Mouse (Mus musculus) limb, embryonic 10.5 days (tissue): ENCODE results near the gene Capzb. TPM values are rescaled to one million over a fixed set of nuclear protein-coding genes. Genes with fewer than 3 reads are reported as not detected.

Source experiments
- DNase-seq: peaks from one replicate; pipeline ENCODE4 v3.0.0-alpha.2; 2017; ENCODE audit warnings: low spot score
- H3K27ac ChIP-seq: fragments of 300-500 bp; sonication (generic); 2 replicates; pipeline ENCODE4 v1.5.1; 2016; ENCODE audit warnings: mild to moderate bottlenecking
- H3K27me3 ChIP-seq: fragments of 300-500 bp; sonication (generic); 2 replicates; pipeline ENCODE4 v1.6.1; 2016; ENCODE audit warnings: low read depth, mild to moderate bottlenecking; ENCODE audit not compliant: poor library complexity, severe bottlenecking
- H3K36me3 ChIP-seq: fragments of 300-500 bp; sonication (generic); 2 replicates; pipeline ENCODE4 v1.6.1; 2016; ENCODE audit warnings: mild to moderate bottlenecking, moderate library complexity
- H3K4me1 ChIP-seq: fragments of 300-500 bp; sonication (generic); 2 replicates; pipeline ENCODE4 v1.6.1; 2016
- H3K4me3 ChIP-seq: fragments of 300-500 bp; sonication (generic); 2 replicates; pipeline ENCODE4 v1.5.1; 2016; ENCODE audit warnings: mild to moderate bottlenecking, moderate library complexity
- H3K9me3 ChIP-seq: fragments of 300-500 bp; sonication (generic); replicated peaks from 2 replicates; pipeline ENCODE4 v1.6.1; 2016; ENCODE audit warnings: mild to moderate bottlenecking
- WGBS: fragments of 180-500 bp; shearing (Covaris S2); methylation state at CpG from one replicate; pipeline ENCODE4 v1.1.7; 2016; 5-methylcytosine and 5-hydroxymethylcytosine counted together
- polyA plus RNA-seq: library from polyadenylated mRNA; unstranded; fragments of >200 nt; fragmentation: Nextera tagmentation; extraction: Ambion mirVana; gene quantifications from 2 replicates; pipeline ENCODE4 v1.2.1, GENCODE M21; 2016

The Capzb gene
- polyA plus RNA-seq, 1 experiment from 2014 or later = 390 TPM

DNA sequence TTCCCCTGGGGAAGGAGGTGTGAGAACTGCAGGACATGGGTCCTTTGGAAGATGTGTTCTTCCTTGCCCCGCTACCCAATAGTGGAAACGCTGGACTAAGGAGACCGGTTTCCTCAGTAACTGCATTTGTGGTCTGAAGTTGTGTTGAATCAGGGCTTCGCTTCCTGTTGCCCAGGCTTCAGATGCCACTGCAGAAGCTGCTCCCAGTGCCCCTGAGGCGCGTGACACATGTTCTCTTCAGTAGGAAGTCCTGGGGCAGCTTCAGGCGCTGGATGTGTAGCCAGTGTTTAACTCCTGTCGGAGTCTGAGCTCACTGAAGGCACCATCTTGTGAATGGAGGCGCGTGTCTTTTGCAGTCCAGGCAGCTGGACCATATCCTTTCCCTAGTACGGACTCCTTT lies 4.8 kb upstream of the Capzb start:
- no peak for DNase-seq
- Histone ChIP-seq H3K9me3 (no peaks in the 10 kb centered on the region), H3K4me3 (no peak overlapping the region), H3K27ac (no peak overlapping the region), H3K36me3 (no peaks in the 10 kb centered on the region), H3K4me1 (peaks cover 14% of the 10 kb centered on the region), H3K27me3 (no peaks in the 10 kb centered on the region)
- WGBS = 88% methylated on average over 11 of the region's 11 CpGs

DNA sequence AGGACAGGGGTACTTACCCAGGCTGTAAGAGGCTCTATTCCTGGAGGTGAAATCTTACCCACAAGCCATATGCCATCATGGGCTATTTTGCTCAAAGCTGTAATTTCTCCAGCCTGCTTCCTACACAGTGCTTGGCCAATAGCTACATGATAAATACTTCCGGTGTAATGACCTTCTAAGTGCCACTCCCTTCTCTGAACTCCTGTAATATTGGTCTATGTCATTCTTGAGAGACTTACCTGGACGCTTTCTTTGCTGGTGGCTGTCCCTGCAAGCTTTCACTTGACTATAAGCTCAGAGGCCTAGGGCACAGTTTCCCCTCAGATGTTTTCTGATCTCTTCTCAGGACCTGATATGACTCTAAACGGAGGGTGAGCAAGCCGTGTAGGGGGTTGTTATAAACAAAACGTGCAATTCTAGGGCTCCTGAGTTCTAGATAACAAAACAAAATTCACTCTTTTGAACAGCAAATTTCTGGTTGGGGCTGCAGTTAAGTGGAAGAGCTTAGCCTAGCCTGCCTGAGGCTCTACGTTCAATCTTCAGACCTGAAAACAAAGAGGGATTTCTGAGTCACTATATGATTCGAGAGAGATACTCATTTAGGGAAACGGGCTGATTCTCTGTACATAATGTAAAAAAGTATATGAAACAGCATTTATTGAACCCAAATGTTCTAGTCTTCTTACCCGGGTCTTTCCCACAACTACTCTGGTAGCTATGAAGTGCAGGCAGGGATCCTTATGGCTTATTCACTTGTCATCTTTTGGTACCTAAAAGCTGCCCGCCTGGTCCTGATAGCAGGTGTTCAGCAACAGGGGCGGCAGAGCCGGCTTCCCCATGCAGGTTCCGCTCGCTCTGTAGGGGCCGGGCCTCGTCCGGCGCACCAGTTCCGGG lies 847 bp upstream of the Capzb start:
- H3K27ac ChIP-seq = peak overlapping the region; percentile 98
- 23% methylated on average over 19 of the region's 19 CpGs for WGBS
- peaks cover 41% of the 10 kb centered on the region for H3K4me1 ChIP-seq
- peaks cover 8% of the 10 kb centered on the region for H3K36me3 ChIP-seq
- no peaks in the 10 kb centered on the region for H3K27me3 ChIP-seq
- no peak for DNase-seq
- H3K9me3 ChIP-seq = no peaks in the 10 kb centered on the region
- peak overlapping the region; percentile 89 for H3K4me3 ChIP-seq

DNA sequence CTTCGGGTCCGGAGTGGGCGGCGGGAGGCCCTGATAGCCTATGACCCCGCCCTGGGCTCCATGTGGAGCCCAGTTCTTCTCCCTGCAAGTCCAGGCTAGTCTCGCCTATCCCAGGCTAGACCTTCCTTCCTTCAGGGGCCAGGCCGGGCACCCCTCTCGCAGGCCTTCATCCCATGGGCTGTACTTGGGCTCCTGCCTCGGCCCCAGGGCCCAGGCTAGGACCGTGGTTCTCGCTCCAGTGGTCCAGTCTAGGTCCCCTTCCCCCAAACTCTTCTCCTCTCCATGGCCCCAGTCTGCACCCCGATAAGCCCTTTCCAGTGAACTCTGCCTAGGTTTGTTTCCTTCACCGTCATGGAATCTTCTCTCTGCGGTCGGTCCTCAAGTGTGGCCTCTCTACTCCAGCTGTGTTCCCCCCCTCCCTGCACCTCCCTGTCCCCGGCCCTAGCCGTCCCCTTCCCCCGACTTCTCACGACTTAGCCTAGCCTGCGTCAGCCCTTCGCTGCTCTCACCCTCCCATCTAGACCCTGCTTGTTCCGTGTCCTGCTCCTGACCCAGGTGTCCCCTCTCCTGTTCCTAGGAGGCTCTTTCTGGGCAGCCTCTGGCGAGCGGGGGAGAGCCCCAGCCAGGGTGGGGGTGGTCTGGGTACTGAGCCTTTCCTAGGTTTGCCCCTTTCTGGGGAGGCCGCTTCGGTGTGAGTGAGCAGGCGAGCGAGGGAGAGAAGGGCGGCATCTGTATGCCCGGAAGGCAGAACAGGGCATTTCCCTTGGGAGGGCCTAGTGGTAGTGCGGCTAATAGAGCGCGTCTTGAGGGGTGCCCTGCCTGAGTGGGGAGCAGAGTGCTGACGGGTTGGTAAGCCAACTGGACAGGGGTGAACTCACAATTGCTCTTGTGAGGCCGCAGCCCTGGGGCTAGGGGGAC lies 736 bp downstream of the Capzb start:
- Histone ChIP-seq H3K4me3 (peak overlapping the region; percentile 89), H3K27me3 (no peaks in the 10 kb centered on the region), H3K4me1 (peaks cover 52% of the 10 kb centered on the region), H3K36me3 (peaks cover 12% of the 10 kb centered on the region), H3K27ac (peak overlapping the region; percentile 98), H3K9me3 (no peaks in the 10 kb centered on the region)
- peak; percentile 65 for DNase-seq
- WGBS = 7% methylated on average over 35 of the region's 35 CpGs

DNA sequence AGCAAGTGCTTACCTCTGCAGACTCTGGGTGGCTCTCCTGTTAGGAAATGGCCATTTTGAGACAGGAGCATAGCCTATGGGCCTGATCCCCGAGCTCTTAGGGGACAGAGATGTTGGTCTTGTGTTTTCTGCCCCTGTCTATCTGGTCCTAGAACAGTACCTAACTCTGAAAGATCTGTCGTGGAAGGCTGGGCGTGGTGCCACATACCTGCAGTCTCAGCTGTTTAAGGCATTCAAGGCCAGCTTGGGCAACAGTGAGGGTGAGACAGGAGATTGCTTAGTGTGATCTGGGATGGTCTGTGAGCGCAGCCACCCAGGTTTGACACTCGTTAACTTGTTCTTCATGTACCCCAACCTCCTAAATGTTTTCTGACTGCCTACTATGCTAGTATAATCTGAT lies 2.4 kb downstream of the Capzb start:
- peaks cover 25% of the 10 kb centered on the region for H3K36me3 ChIP-seq
- H3K27ac ChIP-seq = no peak overlapping the region
- no peaks in the 10 kb centered on the region for H3K9me3 ChIP-seq
- H3K27me3 ChIP-seq = no peaks in the 10 kb centered on the region
- WGBS = 88% methylated on average over 5 of the region's 5 CpGs
- peak overlapping the region; percentile 89; the same call in 1 of the 2 replicates for H3K4me3 ChIP-seq
- H3K4me1 ChIP-seq = peaks cover 52% of the 10 kb centered on the region
- DNase-seq = no peak

DNA sequence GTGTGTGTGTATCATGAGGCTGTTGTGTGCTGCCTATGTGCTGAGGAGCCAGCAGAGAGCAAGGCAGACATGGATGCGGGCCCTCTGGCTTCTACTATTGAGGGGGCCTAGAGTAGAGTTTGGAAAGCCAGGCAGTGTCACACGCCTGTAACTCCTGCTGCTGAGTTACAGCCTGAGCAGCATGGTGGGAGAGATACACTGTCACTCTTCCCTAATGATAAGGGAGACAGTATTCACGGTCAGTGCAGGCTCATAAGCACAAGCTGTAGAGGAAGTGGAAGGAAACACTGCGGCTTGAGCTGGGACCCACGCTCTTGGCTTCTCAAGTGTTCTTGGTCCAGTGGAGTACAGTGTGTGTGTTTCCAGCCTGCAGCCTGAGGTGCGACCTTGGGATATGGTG lies 3.8 kb downstream of the Capzb start:
- H3K36me3 ChIP-seq = peaks cover 39% of the 10 kb centered on the region
- H3K4me1 ChIP-seq = peaks cover 49% of the 10 kb centered on the region
- no peak overlapping the region for H3K27ac ChIP-seq
- DNase-seq = no peak
- H3K9me3 ChIP-seq = no peaks in the 10 kb centered on the region
- 88% methylated on average over 6 of the region's 6 CpGs for WGBS
- H3K27me3 ChIP-seq = no peaks in the 10 kb centered on the region
- H3K4me3 ChIP-seq = no peak overlapping the region

DNA sequence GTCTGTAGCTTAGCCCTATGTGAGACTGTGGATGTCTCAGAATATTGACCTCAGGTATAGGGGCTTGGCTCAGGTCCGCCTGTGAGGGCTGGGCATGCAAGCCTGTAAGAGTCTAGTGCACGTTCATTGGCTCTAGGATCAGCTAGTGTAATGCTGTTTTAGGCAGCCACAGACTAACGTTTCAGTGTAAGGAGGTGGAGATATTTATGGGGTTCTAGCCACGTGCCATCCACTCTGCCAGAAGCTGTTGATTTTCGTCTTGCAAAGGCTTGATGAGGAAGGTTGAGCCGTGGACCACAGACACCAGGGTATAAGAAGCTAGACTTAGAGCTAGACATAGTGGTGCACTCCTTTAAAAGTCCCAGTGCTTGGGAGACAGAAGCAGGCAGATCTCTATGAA lies 4.2 kb downstream of the Capzb start:
- H3K36me3 ChIP-seq = peaks cover 44% of the 10 kb centered on the region
- no peak overlapping the region for H3K27ac ChIP-seq
- no peaks in the 10 kb centered on the region for H3K27me3 ChIP-seq
- peaks cover 45% of the 10 kb centered on the region for H3K4me1 ChIP-seq
- H3K4me3 ChIP-seq = no peak overlapping the region
- no peaks in the 10 kb centered on the region for H3K9me3 ChIP-seq
- no peak for DNase-seq
- 81% methylated on average over 6 of the region's 6 CpGs for WGBS

DNA sequence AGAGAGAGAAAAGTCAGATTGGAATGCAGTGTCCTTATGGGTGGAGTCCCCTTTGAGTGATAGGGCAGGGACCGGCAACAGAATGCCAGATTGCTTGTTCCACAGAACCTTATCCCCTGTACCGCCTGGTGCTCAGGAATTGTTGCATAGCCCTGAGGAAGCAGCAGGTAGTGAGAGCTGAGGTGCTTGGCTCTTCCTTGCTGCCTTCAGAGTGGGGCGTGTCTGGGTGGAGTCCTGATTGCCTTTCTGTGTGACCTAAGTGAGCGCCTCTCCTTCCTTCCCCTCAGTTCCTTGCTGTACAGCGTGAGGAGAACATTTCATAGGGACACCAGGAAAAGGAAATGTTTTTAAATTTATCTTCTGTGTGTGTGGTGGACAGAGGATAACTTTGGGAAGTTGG lies 4.8 kb downstream of the Capzb start:
- 83% methylated on average over 5 of the region's 5 CpGs for WGBS
- Histone ChIP-seq H3K36me3 (peaks cover 49% of the 10 kb centered on the region), H3K4me3 (no peak overlapping the region), H3K27ac (no peak overlapping the region), H3K27me3 (no peaks in the 10 kb centered on the region), H3K9me3 (no peaks in the 10 kb centered on the region), H3K4me1 (peaks cover 40% of the 10 kb centered on the region)
- DNase-seq = no peak

DNA sequence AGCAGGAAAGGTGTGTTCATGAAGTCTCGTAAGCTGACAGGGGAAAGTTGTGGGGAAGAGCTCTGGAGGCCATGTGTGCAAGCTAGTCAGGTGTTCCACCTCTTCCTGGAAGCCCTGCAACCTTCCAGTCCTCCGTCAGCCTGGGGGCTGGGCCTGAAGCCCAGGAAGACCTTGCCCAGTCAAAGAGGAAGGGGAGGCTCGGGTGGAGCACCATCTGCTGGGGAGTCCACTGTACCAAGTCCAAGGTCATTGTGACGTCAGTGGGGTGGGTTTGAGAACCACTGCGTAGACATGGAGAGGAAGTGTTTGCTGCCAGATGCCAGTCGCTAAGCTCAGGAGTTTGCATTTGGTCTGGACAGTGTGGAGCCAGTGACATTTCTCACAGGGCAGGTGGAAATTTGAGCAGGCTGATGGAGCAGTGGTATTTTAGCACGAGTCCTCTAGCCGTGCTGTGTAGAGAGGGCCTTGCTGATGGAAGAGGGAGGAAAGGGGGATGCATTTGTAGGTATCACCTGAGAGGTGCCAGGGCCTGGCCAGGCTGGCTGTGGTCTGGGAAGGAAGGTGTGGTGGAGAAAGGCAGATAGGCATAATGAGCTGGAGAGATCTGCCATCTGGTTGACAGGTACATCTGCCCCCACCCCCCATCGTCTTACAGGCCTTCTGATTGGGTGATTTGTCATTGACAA lies 5.4 kb downstream of the Capzb start:
- no peak for DNase-seq
- no peak overlapping the region for H3K27ac ChIP-seq
- H3K4me3 ChIP-seq = no peak overlapping the region
- H3K9me3 ChIP-seq = no peaks in the 10 kb centered on the region
- 82% methylated on average over 9 of the region's 9 CpGs for WGBS
- H3K36me3 ChIP-seq = peaks cover 56% of the 10 kb centered on the region
- peaks cover 40% of the 10 kb centered on the region for H3K4me1 ChIP-seq
- H3K27me3 ChIP-seq = no peaks in the 10 kb centered on the region

DNA sequence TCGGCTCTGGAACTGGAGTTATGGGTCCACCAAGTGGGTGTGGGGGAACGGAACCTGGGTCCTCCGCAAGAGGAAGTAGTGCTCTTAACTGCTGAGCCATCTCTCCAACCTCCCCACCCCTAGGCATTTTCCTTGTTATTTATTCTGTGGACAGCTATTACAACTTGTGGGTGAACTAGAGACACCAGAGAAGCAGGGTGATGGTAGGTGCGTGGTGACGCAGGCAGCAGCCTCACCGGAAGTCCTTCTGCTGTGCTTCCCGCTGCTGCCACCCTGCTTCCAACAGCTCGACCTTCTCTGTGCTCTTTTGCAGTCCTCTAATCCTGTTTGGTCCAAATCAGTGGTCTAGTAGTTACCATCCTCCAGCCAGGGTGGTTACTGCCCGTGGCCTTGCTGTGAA lies 6.4 kb downstream of the Capzb start:
- no peak for DNase-seq
- 91% methylated on average over 9 of the region's 9 CpGs for WGBS
- Histone ChIP-seq H3K27ac (no peak overlapping the region), H3K27me3 (no peaks in the 10 kb centered on the region), H3K4me3 (no peak overlapping the region), H3K9me3 (no peaks in the 10 kb centered on the region), H3K36me3 (peaks cover 60% of the 10 kb centered on the region), H3K4me1 (peaks cover 39% of the 10 kb centered on the region)

DNA sequence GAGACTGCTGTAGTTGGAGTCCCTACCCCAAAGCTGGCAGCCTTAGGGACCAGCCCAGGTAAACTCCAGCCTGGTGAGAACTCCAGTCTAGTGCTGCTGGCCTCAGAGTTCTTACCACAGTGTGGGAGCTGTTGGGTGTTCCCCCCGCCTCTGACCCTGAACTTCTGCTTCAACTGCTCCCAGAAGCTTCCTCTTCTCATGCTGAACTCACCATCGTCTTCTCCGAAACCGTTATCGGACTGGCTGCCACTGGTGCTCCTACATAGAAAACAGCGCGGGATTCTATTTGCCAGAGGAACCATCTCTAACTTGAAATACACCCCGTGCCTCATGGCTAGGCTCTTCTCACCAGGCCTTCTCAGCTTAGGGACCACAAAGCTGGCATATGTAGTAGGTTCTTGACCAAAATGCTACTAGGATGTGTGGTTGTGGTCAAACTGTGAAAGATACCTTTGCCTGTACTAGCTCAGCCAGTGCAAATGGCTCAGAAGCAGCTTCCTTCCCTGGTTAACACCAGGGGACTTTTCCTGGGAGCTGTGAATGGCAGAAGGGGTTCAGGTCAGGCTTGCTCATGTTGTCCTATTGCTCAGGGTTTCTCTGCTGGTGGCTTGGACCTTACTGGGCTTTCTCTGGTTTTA lies 7.1 kb downstream of the Capzb start:
- no peak overlapping the region for H3K4me3 ChIP-seq
- no peaks in the 10 kb centered on the region for H3K9me3 ChIP-seq
- H3K27me3 ChIP-seq = no peaks in the 10 kb centered on the region
- no peak overlapping the region for H3K27ac ChIP-seq
- 93% methylated on average over 8 of the region's 8 CpGs for WGBS
- peaks cover 39% of the 10 kb centered on the region for H3K4me1 ChIP-seq
- peaks cover 64% of the 10 kb centered on the region for H3K36me3 ChIP-seq
- DNase-seq = no peak

DNA sequence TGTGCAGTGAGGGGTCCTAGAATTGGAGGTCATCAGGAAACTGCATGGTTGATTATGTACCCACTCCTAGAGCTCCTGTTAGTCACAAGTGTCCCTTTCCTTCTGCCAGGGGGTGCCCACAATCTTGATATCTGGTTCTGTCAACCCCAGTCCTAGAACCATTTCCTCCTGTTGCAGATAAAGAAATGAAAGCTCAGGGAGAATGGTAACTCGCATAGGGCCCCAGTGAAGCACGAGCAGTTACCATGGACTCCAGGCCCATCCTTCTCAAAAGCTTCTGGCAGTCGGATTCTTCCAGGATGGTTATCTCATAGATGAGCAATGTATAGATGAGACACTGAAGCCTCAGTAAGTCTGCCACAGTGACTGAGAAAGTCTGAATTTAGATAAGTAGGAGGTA lies 8.2 kb downstream of the Capzb start:
- WGBS = 93% methylated on average over 3 of the region's 3 CpGs
- peaks cover 69% of the 10 kb centered on the region for H3K36me3 ChIP-seq
- no peak for DNase-seq
- H3K4me1 ChIP-seq = peaks cover 36% of the 10 kb centered on the region
- H3K27ac ChIP-seq = no peak overlapping the region
- no peaks in the 10 kb centered on the region for H3K27me3 ChIP-seq
- no peaks in the 10 kb centered on the region for H3K9me3 ChIP-seq
- no peak overlapping the region for H3K4me3 ChIP-seq

DNA sequence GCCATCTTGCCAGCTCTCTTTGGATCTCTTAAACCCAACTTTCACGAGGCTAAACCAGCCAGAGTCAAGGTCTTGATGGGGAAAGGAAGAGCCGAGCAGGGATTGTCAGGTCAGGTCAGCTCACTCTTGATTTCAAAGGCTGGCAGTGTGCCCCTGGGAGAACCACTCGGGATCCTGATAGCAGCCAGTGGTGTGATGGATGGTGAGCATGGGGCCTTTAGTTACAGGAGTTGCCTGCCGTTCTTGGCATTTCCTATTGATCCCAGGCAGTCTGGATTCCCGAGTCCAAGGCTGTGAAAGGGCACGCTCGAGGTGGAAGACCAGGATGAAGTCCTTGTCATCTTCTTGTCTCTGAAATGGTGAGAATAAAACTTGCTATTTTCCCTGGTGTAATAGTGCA lies 9.9 kb downstream of the Capzb start:
- peaks cover 68% of the 10 kb centered on the region for H3K36me3 ChIP-seq
- no peak for DNase-seq

More for the DNA sequence above, 9.9 kb downstream of the Capzb start:
- Histone ChIP-seq H3K9me3 (no peaks in the 10 kb centered on the region), H3K27me3 (no peaks in the 10 kb centered on the region), H3K27ac (no peak overlapping the region), H3K4me1 (peaks cover 35% of the 10 kb centered on the region), H3K4me3 (no peak overlapping the region)
- 65% methylated on average over 7 of the region's 7 CpGs for WGBS
